Mouse (Mus musculus): Measurements from ENCODE around the gene Ndst2. TPM values are rescaled to one million over a fixed set of nuclear protein-coding genes. Genes with fewer than 3 reads are reported as not detected.
A peak's percentile ranks its signal among the peaks of the same experiment; 100 is the strongest.

Ndst2 gene
- total and polyA plus RNA-seq, 3 experiments, result 37.1 to 54.0 (median 39.5) TPM

GRCm38 (mm10) chr14:20733041-20733951, 1.1 kb downstream of the Ndst2 start (continued):
- TF ChIP-seq MYB (IDR thresholded peaks at IDR 0.05; ENCODE audit: low read depth, low read length) (peak; percentile 90), MXI1 (IDR thresholded peaks at IDR 0.05; ENCODE audit: low read depth, low read length) (peak; percentile 36; the same call in 1 of the 2 replicates), HCFC1 (IDR thresholded peaks at IDR 0.05; ENCODE audit: low read depth, low read length) (peak; percentile 53), CTCF (IDR thresholded peaks at IDR 0.05 in 2 of 3, conservative IDR thresholded peaks at IDR 0.05 in 1 of 3; ENCODE audit: control insufficient read depth in 1 of 3, insufficient read depth in 1 of 3, low read depth in 2 of 3, low read length in 3 of 3, poor library complexity in 1 of 3, severe bottlenecking in 1 of 3) (no peak), JUND (IDR thresholded peaks at IDR 0.05; ENCODE audit: low read depth, low read length) (0 out of 2 replicates have a peak, but pooled peaks have one; percentile 39)

GRCm38 (mm10) chr14:20730853-20731602, 3.3 kb downstream of the Ndst2 start:
- Histone ChIP-seq H3K9ac (ENCODE audit: control insufficient read depth, low read depth, low read length, poor library complexity, severe bottlenecking) (peak overlapping the region; percentile 96), H3K4me1 (ENCODE audit: control insufficient read depth in 1 of 2, insufficient read depth in 2 of 2, low read length in 2 of 2) (peaks cover 39 to 52% of the 10 kb centered on the region in 2 experiments), H3K36me3 (ENCODE audit: control insufficient read depth in 1 of 2, insufficient read depth in 2 of 2, low read length in 2 of 2) (peaks cover 50 to 62% of the 10 kb centered on the region in 2 experiments), H3K27ac (ENCODE audit: control insufficient read depth, low read depth, low read length) (peak overlapping the region; percentile 99), H3K27me3 (ENCODE audit: control insufficient read depth in 1 of 2, insufficient read depth in 2 of 2, low read length in 2 of 2) (no peaks in the 10 kb centered on the region), H3K79me2 (ENCODE audit: control insufficient read depth, insufficient read depth, low read length, poor library complexity) (peaks cover 45% of the 10 kb centered on the region), H3K4me3 (ENCODE audit: control insufficient read depth in 1 of 2, insufficient read depth in 1 of 2, low read depth in 2 of 2, low read length in 2 of 2) (peak overlapping the region; percentile 78 to 90), H3K9me3 (replicated peaks; ENCODE audit: insufficient read depth, low read length) (no peaks in the 10 kb centered on the region)
- DNase-seq (ENCODE audit: low read depth, low spot score), result peak; percentile 65
- TF ChIP-seq POLR2A (IDR thresholded peaks at IDR 0.05; ENCODE audit: control insufficient read depth in 1 of 2, insufficient read depth in 1 of 2, low read depth in 1 of 2, low read length in 2 of 2, poor library complexity in 1 of 2), result peak in 1 of 2 experiments; percentile 53; a peak in 2 of 4 replicates
- TF ChIP-seq POLR2AphosphoS5 (IDR thresholded peaks at IDR 0.05; ENCODE audit: borderline replicate concordance, low read depth, low read length), result no peak
- TF ChIP-seq TAL1 (IDR thresholded peaks at IDR 0.05; ENCODE audit: low read length), result peak; percentile 7; the same call in 1 of the 2 replicates
- peak; percentile 70 for TF ChIP-seq RCOR1 (IDR thresholded peaks at IDR 0.05; ENCODE audit: low read depth, low read length)
- peak; percentile 55; the same call in 1 of the 2 replicates for TF ChIP-seq MAFK (IDR thresholded peaks at IDR 0.05; ENCODE audit: borderline replicate concordance, low read depth, low read length)
- TF ChIP-seq ELF1 (IDR thresholded peaks at IDR 0.05; ENCODE audit: low read depth, low read length), result no peak
- TF ChIP-seq NELFE (IDR thresholded peaks at IDR 0.05; ENCODE audit: low read depth, low read length), result peak; percentile 43; the same call in 1 of the 2 replicates
- TF ChIP-seq ETS1 (IDR thresholded peaks at IDR 0.05; ENCODE audit: low read depth, low read length), result peak; percentile 81
- no peak for TF ChIP-seq UBTF (IDR thresholded peaks at IDR 0.05; ENCODE audit: borderline replicate concordance, insufficient read depth, low read depth, low read length)
- TF ChIP-seq MYC (IDR thresholded peaks at IDR 0.05; ENCODE audit: low read depth, low read length), result peak; percentile 51; the same call in 1 of the 2 replicates
- TF ChIP-seq USF1 (IDR thresholded peaks at IDR 0.05; ENCODE audit: low read depth, low read length), result peak; percentile 81
- no peak for TF ChIP-seq NRF1 (IDR thresholded peaks at IDR 0.05; ENCODE audit: insufficient read depth, low read depth, low read length, poor library complexity, severe bottlenecking)
- TF ChIP-seq CHD2 (IDR thresholded peaks at IDR 0.05; ENCODE audit: low read length), result peak; percentile 38; the same call in 1 of the 2 replicates
- 0 out of 2 replicates have a peak, but pooled peaks have one; percentile 32 for TF ChIP-seq ZNF384 (IDR thresholded peaks at IDR 0.05; ENCODE audit: low read depth, low read length)
- peak; percentile 70; the same call in 1 of the 2 replicates for TF ChIP-seq MAX (IDR thresholded peaks at IDR 0.05; ENCODE audit: low read length)
- 0 out of 2 replicates have a peak, but pooled peaks have one; percentile 49 for TF ChIP-seq MAZ (IDR thresholded peaks at IDR 0.05; ENCODE audit: low read depth, low read length)
- TF ChIP-seq TCF12 (IDR thresholded peaks at IDR 0.05; ENCODE audit: low read depth, low read length), result peak; percentile 94
- TF ChIP-seq SMC3 (IDR thresholded peaks at IDR 0.05; ENCODE audit: low read depth, low read length), result no peak
- TF ChIP-seq EP300 (IDR thresholded peaks at IDR 0.05; ENCODE audit: low read depth in 1 of 2, low read length in 2 of 2), result peak; percentile 90 to 99
- 0 out of 4 replicates have a peak, but pooled peaks of 1 of the 2 experiments have one; percentile 39 for TF ChIP-seq USF2 (IDR thresholded peaks at IDR 0.05; ENCODE audit: borderline replicate concordance in 1 of 2, insufficient read depth in 1 of 2, low read depth in 1 of 2, low read length in 2 of 2)
- TF ChIP-seq POLR2AphosphoS2 (IDR thresholded peaks at IDR 0.05; ENCODE audit: low read length), result peak; percentile 84
- peak; percentile 96 for TF ChIP-seq SIN3A (IDR thresholded peaks at IDR 0.05; ENCODE audit: low read length)
- TF ChIP-seq ZKSCAN1 (IDR thresholded peaks at IDR 0.05; ENCODE audit: low read depth, low read length), result no peak
- TF ChIP-seq JUND (IDR thresholded peaks at IDR 0.05; ENCODE audit: low read depth, low read length), result no peak
- TF ChIP-seq MYB (IDR thresholded peaks at IDR 0.05; ENCODE audit: low read depth, low read length), result peak; percentile 99
- no peak for TF ChIP-seq ZC3H11A (IDR thresholded peaks at IDR 0.05; ENCODE audit: low read depth, low read length)
- TF ChIP-seq GATA1 (IDR thresholded peaks at IDR 0.05; ENCODE audit: low read depth, low read length), result peak; percentile 86
